Mouse (Mus musculus): ENCODE results near the gene Crebzf. TPM values are rescaled to one million over a fixed set of nuclear protein-coding genes. Genes with fewer than 3 reads are reported as not detected.

Crebzf gene
- 100 to 1,000 TPM; 116 to 155 TPM for polyA plus RNA-seq (2017; shearing (Covaris generic))

DNA sequence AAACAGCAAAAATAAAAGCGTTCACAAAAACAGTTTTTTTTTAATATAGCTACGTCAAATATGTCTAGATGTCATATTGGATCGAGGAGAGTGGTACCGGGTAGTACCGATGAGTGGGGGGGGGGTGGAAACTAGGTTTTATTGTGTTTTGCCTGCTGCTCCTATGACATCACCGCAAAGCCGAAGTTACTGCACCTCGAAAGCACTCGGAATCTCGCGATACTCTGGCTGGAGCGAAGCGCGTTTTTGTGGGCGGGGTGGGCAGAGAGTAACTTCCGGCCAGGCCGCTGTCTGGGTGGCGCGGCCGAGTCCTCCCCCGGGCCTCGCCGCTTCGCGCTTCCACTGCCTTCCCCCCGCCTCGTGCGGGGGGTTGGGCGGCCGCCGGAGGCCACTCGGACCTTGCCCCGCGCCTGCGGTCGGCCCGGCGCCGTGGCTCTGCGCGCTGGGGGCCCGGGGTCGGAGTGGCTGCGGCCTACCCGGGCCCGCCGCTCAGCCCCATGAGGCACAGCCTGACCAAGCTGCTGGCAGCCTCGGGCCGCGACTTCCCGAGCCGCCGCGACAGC, at the start of gene Crebzf:
Crebzf (plus strand) TSS at position 212 of the 563 bp plus-strand sequence.

DNA sequence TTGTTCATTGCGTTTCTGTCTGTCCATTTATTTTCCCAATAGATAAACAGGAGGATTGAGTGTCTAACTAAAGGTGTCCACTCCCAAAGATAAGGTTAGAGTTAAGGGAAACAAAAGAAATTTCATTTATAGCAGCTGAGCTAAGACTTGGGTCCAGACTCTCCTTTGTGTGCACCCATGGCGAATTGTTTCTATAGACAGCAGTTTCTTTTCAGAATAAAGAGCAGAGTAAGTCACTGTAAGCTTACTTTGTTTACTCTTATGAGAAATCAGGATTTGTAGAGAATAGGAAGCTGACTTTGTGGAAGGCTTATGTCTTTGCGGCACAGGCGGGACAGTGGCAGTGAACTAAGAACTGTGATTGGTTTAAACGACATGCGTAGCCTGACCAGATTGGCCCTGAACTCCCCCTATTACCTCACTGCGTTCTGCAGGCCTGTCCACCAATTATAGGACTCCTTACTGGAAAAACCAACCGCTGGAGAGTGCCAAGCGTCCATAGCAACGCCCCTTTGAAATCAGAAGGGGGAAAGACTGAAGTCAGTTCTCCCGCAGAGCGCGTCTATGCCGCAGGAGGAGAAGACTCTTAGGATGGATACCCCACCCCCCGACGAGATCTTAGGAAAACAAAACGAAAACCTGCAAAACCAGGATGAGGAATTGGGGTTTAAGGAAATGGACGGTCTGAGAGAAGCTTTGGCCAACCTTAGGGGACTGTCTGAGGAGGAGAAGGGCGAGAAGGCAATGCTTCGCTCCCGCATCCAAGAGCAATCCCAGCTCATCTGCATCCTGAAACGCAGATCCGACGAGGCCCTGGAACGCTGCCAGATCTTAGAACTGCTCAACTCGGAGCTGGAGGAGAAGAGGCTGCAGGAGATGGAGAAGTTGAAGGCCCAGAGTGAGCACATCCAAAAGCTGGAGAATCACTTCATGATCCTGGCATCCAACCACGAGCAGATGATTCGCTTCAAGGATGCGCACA, 16.2 kb upstream of the Crebzf start, which contains the start of gene Ccdc89:
Ccdc89 (plus strand) TSS at position 558 of the 982 bp plus-strand sequence.

GRCm38 (mm10) chr7:90456845-90457468, 14.4 kb downstream of the Crebzf start, which contains the start of gene Tmem126a:
TSS of gene Tmem126a (minus strand) at chr7:90457229.

GRCm38 (mm10) chr7:90475793-90476312, 33.3 kb downstream of the Crebzf start, which contains the start of gene Tmem126b:
TSS of gene Tmem126b (minus strand) at chr7:90476001.

DNA sequence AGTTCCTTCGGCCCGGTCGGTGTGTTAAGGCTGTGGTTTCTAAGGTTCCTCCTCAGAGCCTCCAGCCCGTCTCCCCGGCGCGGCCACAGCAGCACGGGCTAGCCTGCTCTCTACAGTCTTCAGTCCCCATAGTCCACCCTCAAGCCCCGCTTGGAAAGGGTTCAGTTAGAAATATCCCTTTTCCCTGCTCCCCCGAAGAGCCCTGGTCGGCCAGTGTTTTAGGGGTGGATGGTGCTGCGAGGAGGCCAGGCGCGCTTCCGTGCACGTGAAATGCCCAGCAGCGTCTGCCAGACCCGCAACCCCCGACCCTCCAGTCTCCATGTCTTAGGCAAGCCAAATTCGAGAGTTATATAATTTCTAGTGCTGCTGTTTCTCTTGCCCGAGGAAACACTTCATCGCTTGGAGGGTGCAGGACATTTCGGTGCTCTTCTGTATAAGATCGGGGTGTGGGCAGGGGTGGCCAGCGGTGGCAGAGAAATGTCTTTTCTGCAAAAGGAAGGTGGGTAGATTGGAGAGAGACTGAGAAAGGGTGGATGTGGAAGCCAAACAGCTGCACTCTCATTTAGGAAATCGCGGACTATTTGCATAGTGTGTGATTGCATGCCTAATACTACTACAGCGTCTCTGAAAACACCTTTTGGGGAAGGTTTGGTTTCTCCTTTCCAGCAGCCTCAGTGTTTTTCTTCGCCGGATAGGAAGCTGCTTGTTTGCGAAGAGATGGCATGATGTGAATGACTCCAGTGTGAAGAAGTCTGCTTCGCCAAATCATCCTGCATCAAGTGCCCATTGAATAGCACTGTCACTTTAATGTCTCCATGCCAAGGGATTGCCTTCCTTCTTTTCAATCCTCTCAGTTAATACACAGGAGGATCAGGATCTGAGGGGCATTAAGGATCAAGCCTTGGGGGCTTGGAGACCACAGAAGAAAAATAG, 34.0 kb downstream of the Crebzf start, which contains the start of gene Dlg2:
Dlg2 (plus strand) TSS at position 360 of the 933 bp plus-strand sequence.

Other genes starting within 250 kb of the Crebzf start
- gene Ccdc83, start 177.0 kb upstream of the Crebzf start, polyA plus RNA-seq (2017; shearing (Covaris generic)) = under 1 TPM in 1 of 2 experiments, not detected in 1; 0.45 TPM
- gene Sytl2, start 140.5 kb upstream of the Crebzf start, polyA plus RNA-seq (2017; shearing (Covaris generic)) = 100 to 1,000 TPM in 1 of 2 experiments, 10 to 100 TPM in 1; 21.3 to 117 TPM
- gene Ccdc89, start 16.2 kb upstream of the Crebzf start, polyA plus RNA-seq (2017; shearing (Covaris generic)) = under 1 TPM in 1 of 2 experiments, not detected in 1; 0.16 TPM
- 100 to 1,000 TPM in 1 of 2 experiments, 10 to 100 TPM in 1; 71.9 to 124 TPM for gene Tmem126a, start 14.5 kb downstream of the Crebzf start, polyA plus RNA-seq (2017; shearing (Covaris generic))
- gene Tmem126b, start 33.3 kb downstream of the Crebzf start, polyA plus RNA-seq (2017; shearing (Covaris generic)) = 10 to 100 TPM; 30.0 to 39.8 TPM
- 1 to 10 TPM in 1 of 2 experiments, under 1 TPM in 1; 0.99 to 4.0 TPM for gene Dlg2, start 33.9 kb downstream of the Crebzf start, polyA plus RNA-seq (2017; shearing (Covaris generic))